8 mouse cellular contexts compared by ENCODE assay signal in the genomic region with DNA sequence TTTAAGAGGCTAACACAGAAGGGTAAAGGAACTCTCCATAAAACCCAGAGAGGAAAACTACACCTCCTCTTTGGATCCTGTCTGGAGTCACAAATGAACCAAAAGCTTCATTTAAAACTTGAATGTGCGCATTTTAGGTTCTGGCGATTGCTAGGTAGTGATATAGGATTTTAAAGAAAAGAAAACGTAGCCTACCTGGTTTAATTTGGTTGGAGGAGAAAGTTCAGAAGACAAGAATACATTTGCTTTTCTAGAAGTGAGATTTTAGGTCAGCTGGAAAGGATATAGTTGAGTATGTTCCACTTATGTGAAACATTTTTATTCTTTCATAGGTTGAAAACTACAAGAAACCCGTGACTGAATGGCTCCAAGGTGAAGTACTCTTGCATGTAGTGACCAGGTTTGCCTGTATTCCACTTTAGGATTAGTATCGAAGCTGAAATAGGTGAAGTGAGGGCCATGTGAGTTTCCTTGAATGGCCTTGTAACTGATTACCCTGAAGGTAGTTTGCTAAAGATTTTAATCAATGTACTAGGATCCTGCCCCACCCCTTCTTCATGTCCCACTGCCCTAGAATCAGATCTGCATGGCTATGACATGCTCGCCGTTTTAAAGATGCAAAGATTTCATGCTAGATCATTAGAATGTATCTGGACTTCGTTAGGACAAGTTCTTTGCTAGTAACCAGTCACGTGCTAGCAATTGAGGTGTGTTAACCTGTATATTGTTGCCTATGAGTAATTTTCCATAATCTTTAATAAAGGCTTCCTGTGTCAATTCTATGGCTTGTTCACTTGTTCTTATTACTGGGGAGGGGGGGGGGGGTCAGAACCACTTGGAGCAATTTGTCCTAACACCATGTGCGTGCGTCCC. TPM values are rescaled to one million over a fixed set of nuclear protein-coding genes. Genes with fewer than 3 reads are reported as not detected.
DNase-seq lines count a peak whose midpoint lies in the region; ATAC-seq and TF ChIP-seq lines count a peak whose summit lies in the region.

No protein-coding gene starts in this region.

- TF ChIP-seq CTCF in E14TG2a.4 (conservative IDR thresholded peaks at IDR 0.05; ENCODE audit: low read length), result no peak
- TF ChIP-seq CTCF in liver, postnatal 0 days (IDR thresholded peaks at IDR 0.05; ENCODE audit: low read depth), result no peak

- peak overlapping the region; percentile 79 for H3K4me3 ChIP-seq in heart, embryonic 12.5 days
- H3K4me3 ChIP-seq in E14TG2a.4 (replicated peaks; ENCODE audit: low read length), result peak overlapping the region; percentile 97
- peak overlapping the region; percentile 88 for H3K4me3 ChIP-seq in forebrain, embryonic 15.5 days
- H3K4me3 ChIP-seq in liver, postnatal 0 days (ENCODE audit: low read depth, low read length), result peak overlapping the region; percentile 57

- H3K4me1 ChIP-seq in heart, embryonic 12.5 days (replicated peaks), result peaks cover 16% of the 10 kb centered on the region
- H3K4me1 ChIP-seq in E14TG2a.4 (replicated peaks; ENCODE audit: low read depth, low read length), result peaks cover 43% of the 10 kb centered on the region
- peaks cover 15% of the 10 kb centered on the region for H3K4me1 ChIP-seq in forebrain, embryonic 15.5 days
- H3K4me1 ChIP-seq in liver, postnatal 0 days (ENCODE audit: insufficient read depth), result peaks cover 6% of the 10 kb centered on the region; the same call in 1 of the 2 replicates

- H3K9me3 ChIP-seq in heart, embryonic 12.5 days (replicated peaks), result no peaks in the 10 kb centered on the region; the same call in 1 of the 2 replicates
- H3K9me3 ChIP-seq in E14TG2a.4 (ENCODE audit: low read length), result peaks cover 4% of the 10 kb centered on the region; the same call in 1 of the 2 replicates
- H3K9me3 ChIP-seq in forebrain, embryonic 15.5 days, result no peaks in the 10 kb centered on the region
- H3K9me3 ChIP-seq in liver, postnatal 0 days (ENCODE audit: low read length), result no peaks in the 10 kb centered on the region

- 23% methylated on average over 11 of the region's 11 CpGs for WGBS in heart, embryonic 12.5 days
- WGBS in forebrain, embryonic 15.5 days, result 25% methylated on average over 11 of the region's 11 CpGs
- WGBS in liver, postnatal 0 days (ENCODE audit: insufficient replicate concordance), result 19% methylated on average over 11 of the region's 11 CpGs

- no peak for TF ChIP-seq EP300 in liver, postnatal 0 days (IDR thresholded peaks at IDR 0.05; ENCODE audit: low read depth)

- H3K36me3 ChIP-seq in heart, embryonic 12.5 days, result peaks cover 47% of the 10 kb centered on the region
- peaks cover 40% of the 10 kb centered on the region for H3K36me3 ChIP-seq in E14TG2a.4 (ENCODE audit: insufficient read depth, low read length)
- H3K36me3 ChIP-seq in forebrain, embryonic 15.5 days, result peaks cover 5% of the 10 kb centered on the region; the same call in 1 of the 2 replicates
- H3K36me3 ChIP-seq in liver, postnatal 0 days (replicated peaks; ENCODE audit: insufficient read depth, low read length), result no peaks in the 10 kb centered on the region; the same call in 1 of the 2 replicates

- peak overlapping the region; percentile 72 for H3K4me2 ChIP-seq in heart, embryonic 12.5 days
- peak overlapping the region; percentile 61 for H3K4me2 ChIP-seq in forebrain, embryonic 15.5 days (replicated peaks)
- H3K4me2 ChIP-seq in liver, postnatal 0 days (ENCODE audit: low read depth, low read length), result peak overlapping the region; percentile 66

- no peak for ATAC-seq in heart, embryonic 12.5 days (ENCODE audit: insufficient number of reproducible peaks, low FRiP score)
- ATAC-seq in forebrain, embryonic 15.5 days (replicated peaks), result no peak
- no peak for ATAC-seq in liver, postnatal 0 days

- intact Hi-C loops in heart, postnatal 14 days (cut with DNase I), result loop anchor here (1.0 to 5.0 kb wide), 4 partner anchors 27 to 183 kb away; partner anchors contain the start of gene Rasl11b

- H3K27ac ChIP-seq in heart, embryonic 12.5 days (ENCODE audit: poor library complexity, severe bottlenecking), result peak overlapping the region; percentile 93
- peak overlapping the region; percentile 80 for H3K27ac ChIP-seq in forebrain, embryonic 15.5 days (replicated peaks)
- H3K27ac ChIP-seq in liver, postnatal 0 days (ENCODE audit: low read depth), result peak overlapping the region; percentile 74

- H3K27me3 ChIP-seq in heart, embryonic 12.5 days (replicated peaks), result no peaks in the 10 kb centered on the region
- no peaks in the 10 kb centered on the region for H3K27me3 ChIP-seq in E14TG2a.4 (ENCODE audit: insufficient read depth, low read length)
- no peaks in the 10 kb centered on the region for H3K27me3 ChIP-seq in forebrain, embryonic 15.5 days
- no peaks in the 10 kb centered on the region for H3K27me3 ChIP-seq in liver, postnatal 0 days (ENCODE audit: insufficient read depth, low read length)

- H3K9ac ChIP-seq in heart, embryonic 12.5 days, result peak overlapping the region; percentile 96
- peak overlapping the region; percentile 94 for H3K9ac ChIP-seq in forebrain, embryonic 15.5 days (replicated peaks)
- peak overlapping the region; percentile 67 for H3K9ac ChIP-seq in liver, postnatal 0 days (replicated peaks)

- DNase-seq in heart, postnatal 14 days, result no peak
- no peak for DNase-seq in liver, postnatal 0 days
- DNase-seq in thymus, postnatal 4 days, result no peak
- no peak for DNase-seq in left cerebral cortex, adult 18-20 months (ENCODE audit: low spot score in 2 of 2)
- no peak for DNase-seq in spleen, adult 12 weeks (ENCODE audit: low spot score)

RNA-seq across cellular contexts. Expression of gene Usp46, which starts 25.6 kb away (rescaled TPM):
- 41.4 and 44.7 TPM in 2 replicates for polyA plus RNA-seq in heart, embryonic 12.5 days (2016; fragmentation: Nextera tagmentation; extraction: Ambion mirVana)
- 10 to 100 TPM; 42.9 to 43.6 TPM for total RNA-seq in heart, postnatal 14 days (2021)
- 28.0 and 29.0 TPM in 2 replicates for polyA plus RNA-seq in forebrain, embryonic 15.5 days (2015; fragmentation: Nextera tagmentation; extraction: Ambion mirVana)
- 10.1 and 12.6 TPM in 2 replicates for polyA plus RNA-seq in liver, postnatal 0 days (2015; fragmentation: Nextera tagmentation; extraction: Ambion mirVana)
- total RNA-seq in left cerebral cortex, adult 18-20 months (2021), result 100 to 1,000 TPM; 128 to 129 TPM
